Mouse (Mus musculus) hindbrain, embryonic 11.5 days (tissue): ENCODE measurements around the gene Yju2. TPM values are rescaled to one million over a fixed set of nuclear protein-coding genes. Genes with fewer than 3 reads are reported as not detected.

Source experiments
- ATAC-seq: fragments of 200-750 bp; cut with Nextera tagmentation; 2 replicates; pipeline ENCODE4 v1.8.0; 2017; ENCODE audit warnings: mild to moderate bottlenecking, moderate TSS enrichment, moderate library complexity; ENCODE audit not compliant: low FRiP score
- DNase-seq: peaks from one replicate; pipeline ENCODE4 v3.0.0-alpha.2; 2015; ENCODE audit warnings: low spot score
- H3K27ac ChIP-seq: fragments of 300-500 bp; sonication (generic); 2 replicates; pipeline ENCODE4 v1.5.1; 2014; ENCODE audit warnings: mild to moderate bottlenecking, low read depth, low read length
- H3K27me3 ChIP-seq: fragments of 300-500 bp; sonication (generic); 2 replicates; pipeline ENCODE4 v1.6.1; 2014; ENCODE audit warnings: mild to moderate bottlenecking, low read length, moderate library complexity, mixed read lengths; ENCODE audit not compliant: control insufficient read depth, insufficient read depth
- H3K36me3 ChIP-seq: fragments of 300-500 bp; sonication (generic); 2 replicates; pipeline ENCODE4 v1.6.1; 2014; ENCODE audit warnings: mild to moderate bottlenecking, low read length, moderate library complexity, mixed read lengths; ENCODE audit not compliant: control insufficient read depth, insufficient read depth
- H3K4me1 ChIP-seq: fragments of 300-500 bp; sonication (generic); replicated peaks from 2 replicates; pipeline ENCODE4 v1.6.1; 2014; ENCODE audit warnings: low read length, mixed read lengths; ENCODE audit not compliant: control insufficient read depth, insufficient read depth
- H3K4me2 ChIP-seq: fragments of 300-500 bp; sonication (generic); replicated peaks from 2 replicates; pipeline ENCODE4 v1.6.1; 2014; ENCODE audit warnings: mild to moderate bottlenecking, low read depth, low read length
- H3K4me3 ChIP-seq: fragments of 300-500 bp; sonication (generic); 2 replicates; pipeline ENCODE4 v1.5.1; 2014; ENCODE audit warnings: low read depth, low read length
- H3K9ac ChIP-seq: fragments of 300-500 bp; sonication (generic); 2 replicates; pipeline ENCODE4 v1.6.1; 2014; ENCODE audit warnings: low read depth, low read length
- H3K9me3 ChIP-seq: fragments of 300-500 bp; sonication (generic); 2 replicates; pipeline ENCODE4 v1.6.1; 2016; ENCODE audit warnings: low read length; ENCODE audit not compliant: control insufficient read depth
- WGBS: fragments of 180-500 bp; shearing (Covaris S2); extraction: QIAGEN DNeasy Blood & Tissue Kit; methylation state at CpG from one replicate; pipeline ENCODE4 v1.1.7; 2014; 5-methylcytosine and 5-hydroxymethylcytosine counted together
- polyA plus RNA-seq: library from polyadenylated mRNA; unstranded; fragments of >200 nt; fragmentation: Nextera tagmentation; extraction: Ambion mirVana; gene quantifications from 2 replicates; pipeline ENCODE4 v1.2.1, GENCODE M21; 2014

Yju2 gene
- polyA plus RNA-seq, 1 experiment from 2014 or later, result 22.4 TPM

GRCm38 (mm10) chr17:55967186-55967585 is 8.3 kb downstream of the Yju2 start:
- Histone ChIP-seq H3K27ac (peak overlapping the region; percentile 95; the same call in 1 of the 2 replicates), H3K9ac (no peak overlapping the region)

GRCm38 (mm10) chr17:55968210-55968609 is 9.3 kb downstream of the Yju2 start:
- H3K9me3 ChIP-seq, result no peaks in the 10 kb centered on the region
- peak overlapping the region; percentile 95 for H3K27ac ChIP-seq
- ATAC-seq (peak; percentile 2; the same call in 1 of the 2 replicates), DNase-seq (peak; percentile 41)
- no peak overlapping the region for H3K9ac ChIP-seq
- no peak overlapping the region for H3K4me2 ChIP-seq
- WGBS, result 55% methylated on average over 7 of the region's 7 CpGs
- H3K4me1 ChIP-seq, result peaks cover 9% of the 10 kb centered on the region
- no peaks in the 10 kb centered on the region for H3K36me3 ChIP-seq
- no peaks in the 10 kb centered on the region for H3K27me3 ChIP-seq
- no peak overlapping the region for H3K4me3 ChIP-seq

More at GRCm38 (mm10) chr17:55967186-55967585, 8.3 kb downstream of the Yju2 start:
- Histone ChIP-seq H3K9me3 (no peaks in the 10 kb centered on the region), H3K4me1 (peaks cover 9% of the 10 kb centered on the region), H3K4me3 (no peak overlapping the region), H3K27me3 (no peaks in the 10 kb centered on the region), H3K4me2 (no peak overlapping the region), H3K36me3 (no peaks in the 10 kb centered on the region)
- ATAC-seq (no peak), DNase-seq (no peak)
- WGBS, result 97% methylated on average over 4 of the region's 4 CpGs

GRCm38 (mm10) chr17:55969560-55969959 is 10.7 kb downstream of the Yju2 start:
- H3K27me3 ChIP-seq, result no peaks in the 10 kb centered on the region
- peak overlapping the region; percentile 55 for H3K4me2 ChIP-seq
- H3K4me1 ChIP-seq, result peaks cover 9% of the 10 kb centered on the region
- DNase-seq (peak; percentile 93), ATAC-seq (peak; percentile 76)
- peak overlapping the region; percentile 95 for H3K27ac ChIP-seq
- 25% methylated on average over 14 of the region's 14 CpGs for WGBS
- peak overlapping the region; percentile 61 for H3K4me3 ChIP-seq
- peak overlapping the region; percentile 83; the same call in 1 of the 2 replicates for H3K9ac ChIP-seq
- H3K36me3 ChIP-seq, result 0 out of 2 replicates have a peak, but pooled peaks cover 2% of the 10 kb centered on the region
- no peaks in the 10 kb centered on the region for H3K9me3 ChIP-seq

- Histone ChIP-seq H3K27ac (peak within 1 kb of the TSS; percentile 95), H3K9ac (peak within 1 kb of the TSS; percentile 83), H3K4me3 (peak within 1 kb of the TSS; percentile 61), H3K9me3 (no peaks in the 10 kb centered on the region), H3K4me2 (peak within 1 kb of the TSS; percentile 55), H3K4me1 (peaks cover 9% of the 10 kb centered on the region), H3K36me3 (0 out of 2 replicates have a peak, but pooled peaks cover 2% of the 10 kb centered on the region), H3K27me3 (no peaks in the 10 kb centered on the region)
- 9% methylated on average over 46 of the region's 55 CpGs for WGBS
- peak; percentile 77 for ATAC-seq
- DNase-seq, result peak; percentile 86
Measured at GRCm38 (mm10) chr17:55969966-55970891, 11.3 kb downstream of the Yju2 start, which contains the start of gene Shd. Gene Shd (plus strand): TSS chr17:55970467.

GRCm38 (mm10) chr17:55971453-55971852 is 12.6 kb downstream of the Yju2 start:
- H3K27ac ChIP-seq, result no peak overlapping the region

GRCm38 (mm10) chr17:55976255-55976862 is 17.5 kb downstream of the Yju2 start:
- Histone ChIP-seq H3K9ac (0 out of 2 replicates have a peak overlapping the region, but pooled peaks have one; percentile 24), H3K9me3 (no peaks in the 10 kb centered on the region), H3K4me1 (peaks cover 6% of the 10 kb centered on the region), H3K4me3 (no peak overlapping the region), H3K27ac (peak overlapping the region; percentile 54), H3K27me3 (no peaks in the 10 kb centered on the region), H3K4me2 (no peak overlapping the region), H3K36me3 (0 out of 2 replicates have a peak, but pooled peaks cover 2% of the 10 kb centered on the region)
- WGBS, result 16% methylated on average over 13 of the region's 13 CpGs
- DNase-seq (peak; percentile 84), ATAC-seq (peak; percentile 80)

More at GRCm38 (mm10) chr17:55971453-55971852, 12.6 kb downstream of the Yju2 start:
- H3K9ac ChIP-seq, result peak overlapping the region; percentile 83
- WGBS, result 29% methylated on average over 16 of the region's 22 CpGs
- 0 out of 2 replicates have a peak, but pooled peaks cover 2% of the 10 kb centered on the region for H3K36me3 ChIP-seq
- peak overlapping the region; percentile 61 for H3K4me3 ChIP-seq
- H3K9me3 ChIP-seq, result no peaks in the 10 kb centered on the region
- H3K27me3 ChIP-seq, result no peaks in the 10 kb centered on the region
- H3K4me1 ChIP-seq, result peaks cover 13% of the 10 kb centered on the region
- peak overlapping the region; percentile 55 for H3K4me2 ChIP-seq
- ATAC-seq (no peak), DNase-seq (no peak)

- H3K27me3 ChIP-seq, result no peaks in the 10 kb centered on the region
- DNase-seq, result no peak
Measured at GRCm38 (mm10) chr17:55977301-55977700, 18.4 kb downstream of the Yju2 start.

More at GRCm38 (mm10) chr17:55977301-55977700, 18.4 kb downstream of the Yju2 start:
- no peak overlapping the region for H3K4me3 ChIP-seq
- H3K9me3 ChIP-seq, result no peaks in the 10 kb centered on the region
- peaks cover 4% of the 10 kb centered on the region for H3K4me1 ChIP-seq
- 41% methylated on average over 3 of the region's 3 CpGs for WGBS
- ATAC-seq, result no peak
- H3K36me3 ChIP-seq, result 0 out of 2 replicates have a peak, but pooled peaks cover 2% of the 10 kb centered on the region
- 0 out of 2 replicates have a peak overlapping the region, but pooled peaks have one; percentile 24 for H3K9ac ChIP-seq
- no peak overlapping the region for H3K27ac ChIP-seq
- no peak overlapping the region for H3K4me2 ChIP-seq
